Mouse (Mus musculus): ENCODE results near the gene Men1.
"Not testable (repeated sequence)": the region's sequence is repeated elsewhere in the genome, so short reads cannot be mapped to it uniquely, and the experiment has no call there.

The Men1 gene

GRCm38 (mm10) chr19:6303831-6304230, 30.9 kb upstream of the Men1 start:
- CTCF ChIA-PET = interaction anchor here (0.9 to 1.0 kb wide), 2 partner anchors 28 to 41 kb away, joined by 3 read pairs; no protein-coding TSS in a partner anchor

DNA sequence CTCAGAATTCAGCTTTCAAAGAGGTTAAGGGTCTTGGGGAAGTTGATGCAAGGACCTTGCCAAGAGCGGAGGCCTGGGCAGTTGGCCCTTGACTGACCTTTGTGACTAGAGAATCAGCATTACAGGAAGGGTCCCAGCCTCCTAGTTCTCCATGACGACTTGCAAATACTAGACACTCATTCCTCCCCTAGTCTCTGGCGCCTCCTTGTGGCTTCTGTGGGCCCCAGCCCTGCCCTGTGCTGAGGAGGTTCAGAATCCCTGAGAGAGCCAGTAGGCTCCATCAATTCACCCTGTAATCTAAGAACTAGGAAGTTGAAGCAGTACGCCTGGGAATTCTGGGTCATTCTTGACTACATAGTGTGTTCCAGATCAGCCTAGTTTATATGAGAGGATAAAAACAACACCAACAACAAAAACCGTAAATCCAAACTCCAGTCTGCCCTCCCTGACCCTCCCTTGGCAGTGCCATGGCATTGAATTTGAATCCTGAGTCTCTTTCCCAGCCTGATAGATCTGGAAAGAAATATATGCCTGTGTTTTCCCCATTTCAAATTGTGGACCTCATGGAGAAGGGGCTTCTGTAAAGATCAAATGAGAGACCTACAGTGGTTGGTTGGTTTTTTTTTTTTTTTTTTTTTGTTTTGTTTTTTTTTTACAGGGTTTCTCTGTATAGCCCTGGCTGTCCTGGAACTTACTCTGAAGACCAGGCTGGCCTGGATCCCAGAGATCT, 29.8 kb upstream of the Men1 start:
- CTCF ChIA-PET = no interaction called here

DNA sequence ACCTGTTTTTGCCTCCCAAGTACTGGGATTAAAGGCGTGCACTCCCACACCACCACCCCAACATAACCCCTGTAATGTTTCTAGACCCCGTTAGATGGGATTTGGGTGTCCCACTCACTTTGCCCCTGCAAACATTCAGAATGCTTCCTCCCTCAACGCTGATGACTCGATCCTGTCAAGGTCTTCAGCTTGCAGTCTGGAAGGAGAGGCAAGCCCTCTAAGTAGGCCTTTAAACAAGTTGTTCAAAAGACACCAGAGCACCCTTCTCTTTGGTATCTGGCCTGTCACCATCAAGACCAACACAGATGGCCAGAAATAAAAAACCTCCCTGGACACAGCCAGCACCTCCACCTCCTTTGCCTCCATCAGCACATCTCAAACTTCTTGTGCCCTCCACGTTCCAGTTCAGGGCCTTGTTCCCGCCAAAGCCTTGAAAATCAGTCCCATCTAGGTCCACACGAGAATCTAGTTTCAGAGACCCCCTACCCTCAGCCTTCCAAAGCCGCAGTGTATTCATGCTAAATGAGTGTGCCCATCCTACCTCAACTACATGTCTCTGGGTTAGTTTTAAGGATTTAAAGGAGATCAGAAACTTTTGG, 29.2 kb upstream of the Men1 start:
- CTCF ChIA-PET = no interaction called here

DNA sequence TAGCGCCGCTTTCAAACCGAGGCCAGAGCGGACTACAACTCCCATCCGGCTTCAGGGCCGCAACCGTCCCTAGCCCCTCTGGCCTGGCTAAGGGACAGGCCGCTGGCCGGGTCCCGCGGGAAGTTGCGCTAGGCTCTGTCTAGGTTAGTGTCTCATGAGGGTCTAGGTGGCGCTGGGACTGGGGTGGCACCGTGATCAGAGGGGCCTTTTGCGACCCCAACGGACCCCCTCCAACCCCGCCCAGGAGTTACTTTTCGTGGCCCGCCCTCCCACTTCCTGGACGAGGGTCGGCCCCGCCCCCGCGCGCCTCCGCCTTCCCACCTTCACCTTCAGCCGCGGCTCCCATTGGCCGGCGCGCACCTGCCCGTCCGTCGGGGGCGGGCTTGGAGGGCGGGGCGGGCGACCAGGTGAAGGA, 28.6 kb upstream of the Men1 start, which contains the start of gene Cdc42bpg:
Gene Cdc42bpg (plus strand): TSS at position 320 of the 415 bp plus-strand sequence.
- CTCF ChIA-PET = interaction anchor here (1.0 kb wide), 1 partner anchor 19 kb away, joined by 4 read pairs; no protein-coding TSS in a partner anchor

DNA sequence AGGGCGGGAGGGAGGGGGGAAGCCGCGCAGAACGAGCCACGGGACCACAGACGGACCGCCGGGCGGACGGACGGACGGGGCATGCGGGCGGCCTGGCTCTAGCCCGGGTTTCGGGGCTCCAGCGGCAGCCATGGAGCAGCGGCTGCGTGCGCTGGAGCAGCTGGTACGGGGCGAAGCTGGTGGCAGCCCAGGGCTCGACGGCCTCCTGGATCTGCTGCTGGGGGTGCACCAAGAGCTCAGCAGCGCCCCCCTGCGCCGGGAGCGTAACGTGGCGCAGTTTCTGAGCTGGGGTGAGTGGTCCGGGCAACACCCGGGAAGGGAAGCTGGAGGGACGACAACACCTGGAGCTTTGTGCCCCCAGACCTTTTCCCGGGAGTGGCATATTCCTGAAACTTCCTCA, 28.2 kb upstream of the Men1 start:
- CTCF ChIA-PET = interaction anchor here (1.0 kb wide), 1 partner anchor 19 kb away, joined by 4 read pairs; no protein-coding TSS in a partner anchor

- CTCF ChIA-PET = interaction anchor here (0.6 kb wide), 1 partner anchor 25 kb away, joined by 3 read pairs; no protein-coding TSS in a partner anchor
These were observed 26.8 kb upstream of the Men1 start for GRCm38 (mm10) chr19:6307733-6308531.

- CTCF ChIA-PET = interaction anchor here (0.5 to 0.7 kb wide), 3 partner anchors 21 to 680 kb away, joined by 3 to 4 read pairs (median 3); no protein-coding TSS in a partner anchor
These were observed 24.6 kb upstream of the Men1 start for GRCm38 (mm10) chr19:6310181-6310580.

DNA sequence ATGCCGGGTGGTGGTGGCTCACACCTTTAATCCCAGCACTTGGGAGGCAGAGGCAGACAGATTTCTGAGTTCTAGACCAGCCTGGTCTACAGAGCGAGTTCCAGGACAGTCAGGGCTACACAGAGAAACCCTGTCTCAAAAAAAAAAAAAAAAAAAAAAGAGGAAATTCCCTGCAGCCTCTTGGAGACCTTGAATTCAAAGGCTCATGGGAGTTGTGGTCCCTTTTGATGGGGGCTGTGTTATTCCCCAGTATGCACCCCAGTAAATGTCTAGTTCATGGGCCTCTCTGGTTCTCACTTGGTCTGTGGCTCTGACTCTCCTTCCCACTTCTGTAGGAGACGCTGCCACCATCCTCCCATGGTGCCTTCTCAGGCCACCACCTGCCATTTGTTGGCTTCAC, 23.0 kb upstream of the Men1 start:
- CTCF ChIA-PET = not testable (repeated sequence)

GRCm38 (mm10) chr19:6313796-6314195, 21.0 kb upstream of the Men1 start:
- CTCF ChIA-PET = no interaction called here

DNA sequence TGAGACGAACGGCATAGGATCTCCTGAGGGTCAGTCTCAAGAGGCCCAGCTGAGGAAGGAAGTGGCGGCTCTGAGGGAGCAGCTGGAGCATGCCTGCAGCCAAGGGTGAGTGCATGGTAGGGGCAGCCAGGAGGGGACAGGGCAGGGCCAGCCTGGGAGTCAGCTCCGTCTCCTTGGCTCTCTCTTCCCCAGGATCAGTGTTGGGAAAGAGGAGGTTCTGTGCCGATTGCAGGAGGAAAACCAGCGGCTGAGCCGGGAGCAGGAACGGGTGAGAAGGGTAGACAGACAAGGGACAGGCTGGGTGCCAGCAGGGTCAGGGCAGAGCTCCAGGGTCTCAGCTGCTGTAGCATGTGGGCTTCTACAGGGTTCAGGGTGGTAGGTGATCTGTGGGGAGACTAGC, 20.3 kb upstream of the Men1 start:
- CTCF ChIA-PET = no interaction called here

DNA sequence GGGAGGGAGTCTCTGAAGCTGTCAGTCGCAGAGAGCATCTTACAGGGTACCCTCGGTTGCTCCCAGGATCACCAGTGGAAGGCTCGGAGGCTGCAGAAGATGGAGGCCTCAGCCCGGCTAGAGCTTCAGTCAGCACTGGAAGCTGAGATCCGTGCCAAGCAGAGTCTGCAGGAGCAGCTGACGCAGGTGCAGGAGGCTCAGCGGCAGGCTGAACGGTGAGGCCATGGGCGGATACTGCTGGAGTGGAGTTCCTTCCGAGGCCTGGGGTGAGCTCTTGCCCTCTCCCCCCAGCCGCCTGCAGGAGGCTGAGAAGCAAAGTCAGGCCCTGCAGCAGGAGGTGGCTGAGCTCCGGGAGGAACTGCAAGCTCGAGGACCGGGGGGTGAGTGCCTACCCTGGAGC, 19.2 kb upstream of the Men1 start:
- CTCF ChIA-PET = no interaction called here

- CTCF ChIA-PET = no interaction called here
These were observed 16.6 kb upstream of the Men1 start for GRCm38 (mm10) chr19:6318145-6318544.

DNA sequence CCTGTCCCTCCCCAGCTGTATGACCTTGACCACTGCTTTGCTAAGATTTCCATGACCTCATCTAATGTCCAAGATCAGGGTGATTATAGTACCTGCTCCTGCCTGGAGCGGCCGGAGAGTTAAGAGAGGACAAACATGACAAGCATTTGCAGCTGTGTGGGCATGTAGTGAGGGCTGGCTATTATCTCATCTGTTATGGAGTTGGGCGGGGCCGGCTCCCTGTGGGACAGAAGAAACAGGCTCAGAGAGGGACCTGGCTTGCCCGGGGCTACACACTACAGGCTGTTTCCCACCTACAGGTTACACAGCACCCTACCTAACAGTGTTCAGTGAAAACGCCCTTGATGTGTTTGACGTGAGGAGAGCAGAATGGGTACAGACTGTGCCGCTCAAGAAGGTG, 13.4 kb upstream of the Men1 start:
- CTCF ChIA-PET = no interaction called here

- CTCF ChIA-PET = no interaction called here
These were observed 12.8 kb upstream of the Men1 start for GRCm38 (mm10) chr19:6321786-6322621.

GRCm38 (mm10) chr19:6324751-6325150, 10.0 kb upstream of the Men1 start:
- CTCF ChIA-PET = no interaction called here

DNA sequence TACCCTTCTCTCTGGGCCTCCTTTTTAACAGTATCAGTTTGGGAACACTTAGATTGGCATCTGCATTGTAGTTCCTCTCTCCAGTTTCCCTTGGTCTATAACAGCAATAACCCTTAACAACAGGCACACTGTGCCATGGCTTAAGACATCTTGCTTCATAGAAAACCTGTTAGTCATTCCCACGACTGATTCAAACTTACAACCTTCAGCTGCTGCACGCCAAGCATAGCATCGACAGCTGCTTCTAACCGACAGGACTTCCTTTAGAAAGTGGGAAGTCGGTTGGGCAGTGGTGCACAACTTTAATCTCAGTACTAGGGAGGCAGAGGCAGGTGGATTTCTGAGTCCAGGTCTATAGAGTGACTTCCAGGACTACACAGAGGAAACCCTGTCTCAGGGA, 3.6 kb upstream of the Men1 start:
- CTCF ChIA-PET = interaction anchor here (0.6 to 1.3 kb wide), 5 partner anchors 21 to 395 kb away, joined by 3 to 10 read pairs (median 3); no protein-coding TSS in a partner anchor

- CTCF ChIA-PET = interaction anchor here (0.6 to 1.3 kb wide), 6 partner anchors 22 to 396 kb away, joined by 3 to 10 read pairs (median 3); no protein-coding TSS in a partner anchor
These were observed 2.9 kb upstream of the Men1 start for GRCm38 (mm10) chr19:6331719-6332516.

GRCm38 (mm10) chr19:6333761-6334595, 801 bp upstream of the Men1 start:
- CTCF ChIA-PET = interaction anchor here (0.5 kb wide), 1 partner anchor 11 kb away, joined by 4 read pairs; no protein-coding TSS in a partner anchor

- CTCF ChIA-PET = interaction anchor here (0.6 to 0.9 kb wide), 3 partner anchors 62 to 1826 kb away, joined by 3 to 7 read pairs (median 3); no protein-coding TSS in a partner anchor
These were observed 664 bp downstream of the Men1 start for GRCm38 (mm10) chr19:6335458-6335827.

Data from spleen, embryonic (tissue).